Mouse (Mus musculus): ENCODE measurements around the gene Lepr. TPM values are rescaled to one million over a fixed set of nuclear protein-coding genes. Genes with fewer than 3 reads are reported as not detected.
"Not testable (repeated sequence)": the region's sequence is repeated elsewhere in the genome, so short reads cannot be mapped to it uniquely, and the experiment has no call there.

Gene Lepr
- total RNA-seq, 2 experiments from 2014 or later = 1.5 to 3.0 TPM

GRCm38 (mm10) chr4:101760490-101760889 lies 43.3 kb downstream of the Lepr start:
- no peak for DNase-seq (ENCODE audit: low spot score in 2 of 2)

GRCm38 (mm10) chr4:101843923-101844322 lies 126.7 kb downstream of the Lepr start, which contains the start of gene B020004J07Rik:
B020004J07Rik (minus strand) TSS chr4:101844023.
- H3K4me3 ChIP-seq; H3K27ac ChIP-seq; DNase-seq (ENCODE audit: low spot score in 2 of 2): not testable (repeated sequence)

More at GRCm38 (mm10) chr4:101760490-101760889, 43.3 kb downstream of the Lepr start:
- Histone ChIP-seq H3K4me3 (no peak overlapping the region), H3K27ac (no peak overlapping the region)
- no peak for TF ChIP-seq CTCF (conservative IDR thresholded peaks at IDR 0.05)

GRCm38 (mm10) chr4:101850908-101851307 lies 133.7 kb downstream of the Lepr start:
- DNase-seq (ENCODE audit: low spot score in 2 of 2) = no peak
- Histone ChIP-seq H3K4me3 (no peak overlapping the region), H3K27ac (no peak overlapping the region)
- 0 out of 2 replicates have a peak, but pooled peaks have one; percentile 11 for TF ChIP-seq CTCF (conservative IDR thresholded peaks at IDR 0.05)

GRCm38 (mm10) chr4:101860873-101861272 lies 143.7 kb downstream of the Lepr start:
- H3K4me3 ChIP-seq = no peak overlapping the region
- DNase-seq (ENCODE audit: low spot score in 2 of 2) = peak; percentile 12 to 14
- no peak overlapping the region for H3K27ac ChIP-seq
- peak; percentile 79 for TF ChIP-seq CTCF (conservative IDR thresholded peaks at IDR 0.05)

GRCm38 (mm10) chr4:101862289-101862688 lies 145.1 kb downstream of the Lepr start:
- no peak for TF ChIP-seq CTCF (conservative IDR thresholded peaks at IDR 0.05)
- no peak overlapping the region for H3K4me3 ChIP-seq

More at GRCm38 (mm10) chr4:101862289-101862688, 145.1 kb downstream of the Lepr start:
- no peak overlapping the region for H3K27ac ChIP-seq
- DNase-seq (ENCODE audit: low spot score in 2 of 2) = no peak

Other genes starting within 250 kb of the Lepr start
- 100 to 1,000 TPM; 291 to 316 TPM for gene Dnajc6, start 220.8 kb upstream of the Lepr start, total RNA-seq (2021)
- 10 to 100 TPM; 27.4 to 27.9 TPM for gene Leprot, start 69.7 kb upstream of the Lepr start, total RNA-seq (2021)
- gene B020004J07Rik, start 126.6 kb downstream of the Lepr start, total RNA-seq (2021) = not detected
- gene C130073F10Rik, start 176.4 kb downstream of the Lepr start, total RNA-seq (2021) = not detected
- not detected for gene Gm12800, start 191.7 kb downstream of the Lepr start, total RNA-seq (2021)
- gene Gm12794, start 223.0 kb downstream of the Lepr start, total RNA-seq (2021) = not detected

Measured in layer of hippocampus, adult 2 months (tissue).